Mouse (Mus musculus): ENCODE data around the gene Tigit. TPM values are rescaled to one million over a fixed set of nuclear protein-coding genes. Genes with fewer than 3 reads are reported as not detected.
A peak's percentile ranks its signal among the peaks of the same experiment; 100 is the strongest.

Gene Tigit
- polyA plus RNA-seq, 1 experiment from 2014 or later, result not detected

GRCm38 (mm10) chr16:43616348-43616747 is 47.6 kb downstream of the Tigit start:
- Histone ChIP-seq H3K36me3 (peaks cover 18% of the 10 kb centered on the region), H3K27ac (replicated peaks) (peak overlapping the region; percentile 6; the same call in 1 of the 2 replicates), H3K9ac (no peak overlapping the region), H3K9me3 (no peaks in the 10 kb centered on the region), H3K4me2 (no peak overlapping the region), H3K4me3 (no peak overlapping the region), H3K4me1 (peaks cover 45% of the 10 kb centered on the region), H3K27me3 (replicated peaks) (no peaks in the 10 kb centered on the region)
- 49% methylated on average over 4 of the region's 4 CpGs for WGBS
- no peak for ATAC-seq (ENCODE audit: extremely low read depth, insufficient number of reproducible peaks, low FRiP score, low TSS enrichment)

- H3K36me3 ChIP-seq, result peaks cover 34% of the 10 kb centered on the region
- H3K27me3 ChIP-seq (replicated peaks), result no peaks in the 10 kb centered on the region
- ATAC-seq (ENCODE audit: extremely low read depth, insufficient number of reproducible peaks, low FRiP score, low TSS enrichment), result no peak; the same call in 1 of the 2 replicates
- WGBS, result 63% methylated on average over 10 of the region's 10 CpGs
- H3K4me2 ChIP-seq, result no peak overlapping the region
- peaks cover 23% of the 10 kb centered on the region for H3K4me1 ChIP-seq
- H3K4me3 ChIP-seq, result no peak overlapping the region
- H3K9me3 ChIP-seq, result no peaks in the 10 kb centered on the region
- H3K27ac ChIP-seq (replicated peaks), result peak overlapping the region; percentile 64
- H3K9ac ChIP-seq, result no peak overlapping the region
Measured at GRCm38 (mm10) chr16:43610375-43610774, 53.6 kb downstream of the Tigit start.

- Histone ChIP-seq H3K27ac (replicated peaks) (no peak overlapping the region), H3K4me3 (no peak overlapping the region), H3K4me1 (peaks cover 19% of the 10 kb centered on the region), H3K9ac (no peak overlapping the region), H3K36me3 (peaks cover 34% of the 10 kb centered on the region), H3K27me3 (replicated peaks) (no peaks in the 10 kb centered on the region), H3K4me2 (no peak overlapping the region), H3K9me3 (no peaks in the 10 kb centered on the region)
- no peak for ATAC-seq (ENCODE audit: extremely low read depth, insufficient number of reproducible peaks, low FRiP score, low TSS enrichment)
Measured at GRCm38 (mm10) chr16:43608066-43608465, 55.9 kb downstream of the Tigit start.

- H3K4me3 ChIP-seq, result no peak overlapping the region
- H3K4me1 ChIP-seq, result peaks cover 19% of the 10 kb centered on the region
- no peaks in the 10 kb centered on the region for H3K9me3 ChIP-seq
- H3K36me3 ChIP-seq, result peaks cover 34% of the 10 kb centered on the region
- H3K4me2 ChIP-seq, result no peak overlapping the region
- no peak overlapping the region for H3K27ac ChIP-seq (replicated peaks)
- no peaks in the 10 kb centered on the region for H3K27me3 ChIP-seq (replicated peaks)
- no peak overlapping the region for H3K9ac ChIP-seq
- no peak for ATAC-seq (ENCODE audit: extremely low read depth, insufficient number of reproducible peaks, low FRiP score, low TSS enrichment)
Measured at GRCm38 (mm10) chr16:43607086-43607485, 56.9 kb downstream of the Tigit start.

GRCm38 (mm10) chr16:43604399-43605013 is 59.4 kb downstream of the Tigit start:
- no peaks in the 10 kb centered on the region for H3K9me3 ChIP-seq
- no peak overlapping the region for H3K9ac ChIP-seq
- H3K4me3 ChIP-seq, result no peak overlapping the region
- H3K27me3 ChIP-seq (replicated peaks), result no peaks in the 10 kb centered on the region
- no peak for ATAC-seq (ENCODE audit: extremely low read depth, insufficient number of reproducible peaks, low FRiP score, low TSS enrichment)
- H3K4me1 ChIP-seq, result peaks cover 13% of the 10 kb centered on the region
- no peak overlapping the region for H3K4me2 ChIP-seq
- H3K27ac ChIP-seq (replicated peaks), result no peak overlapping the region
- H3K36me3 ChIP-seq, result peaks cover 17% of the 10 kb centered on the region
- WGBS, result 42% methylated on average over 4 of the region's 4 CpGs

GRCm38 (mm10) chr16:43603591-43604141 is 60.3 kb downstream of the Tigit start:
- peaks cover 12% of the 10 kb centered on the region for H3K36me3 ChIP-seq
- peaks cover 13% of the 10 kb centered on the region for H3K4me1 ChIP-seq
- no peak overlapping the region for H3K27ac ChIP-seq (replicated peaks)
- no peak for ATAC-seq (ENCODE audit: extremely low read depth, insufficient number of reproducible peaks, low FRiP score, low TSS enrichment)
- H3K4me3 ChIP-seq, result no peak overlapping the region
- no peak overlapping the region for H3K9ac ChIP-seq
- 32% methylated on average over 9 of the region's 9 CpGs for WGBS
- H3K9me3 ChIP-seq, result no peaks in the 10 kb centered on the region
- no peaks in the 10 kb centered on the region for H3K27me3 ChIP-seq (replicated peaks)
- no peak overlapping the region for H3K4me2 ChIP-seq

- Histone ChIP-seq H3K4me3 (no peak overlapping the region), H3K4me1 (peaks cover 16% of the 10 kb centered on the region), H3K4me2 (no peak overlapping the region), H3K9me3 (no peaks in the 10 kb centered on the region), H3K27ac (replicated peaks) (no peak overlapping the region), H3K36me3 (peaks cover 10% of the 10 kb centered on the region), H3K9ac (no peak overlapping the region), H3K27me3 (replicated peaks) (no peaks in the 10 kb centered on the region)
- 63% methylated on average over 4 of the region's 4 CpGs for WGBS
- no peak for ATAC-seq (ENCODE audit: extremely low read depth, insufficient number of reproducible peaks, low FRiP score, low TSS enrichment)
Measured at GRCm38 (mm10) chr16:43602573-43602972, 61.4 kb downstream of the Tigit start.

- Histone ChIP-seq H3K9me3 (no peaks in the 10 kb centered on the region), H3K9ac (no peak overlapping the region), H3K27me3 (replicated peaks) (no peaks in the 10 kb centered on the region), H3K36me3 (peaks cover 5% of the 10 kb centered on the region; the same call in 1 of the 2 replicates), H3K4me3 (no peak overlapping the region), H3K4me2 (no peak overlapping the region), H3K4me1 (peaks cover 18% of the 10 kb centered on the region), H3K27ac (replicated peaks) (no peak overlapping the region)
- no peak for ATAC-seq (ENCODE audit: extremely low read depth, insufficient number of reproducible peaks, low FRiP score, low TSS enrichment)
- WGBS, result 83% methylated on average over 2 of the region's 2 CpGs
Measured at GRCm38 (mm10) chr16:43599707-43600106, 64.2 kb downstream of the Tigit start.

MicroRNAs within 50 kb of the gene (microRNA counts, 519-probe panel; counts per million panel counts)
- 209 counts per million, percentile 61 among the panel's probes with 10 or more counts for microRNA mmu-miR-568

Small RNAs within 50 kb of the gene (microRNA-seq; reads per million reads assigned to microRNA genes)
- gene Mir568, result not detected

Other genes with a start within 250 kb of the Tigit start
- gene Drd3, start 89.9 kb upstream of the Tigit start, polyA plus RNA-seq (2015; fragmentation: Nextera tagmentation; extraction: Ambion mirVana), result not detected in 2 replicates
- 7.3 and 9.0 TPM in 2 replicates for gene Ccdc191, start 225.7 kb upstream of the Tigit start, polyA plus RNA-seq (2015; fragmentation: Nextera tagmentation; extraction: Ambion mirVana)

All from heart, embryonic 13.5 days (tissue).